Mouse (Mus musculus) gastrocnemius, postnatal 25 days (tissue): Measurements from ENCODE around the gene Gtf2a1. TPM values are rescaled to one million over a fixed set of nuclear protein-coding genes. Genes with fewer than 3 reads are reported as not detected.
"Not testable (repeated sequence)": the region's sequence is repeated elsewhere in the genome, so short reads cannot be mapped to it uniquely, and the experiment has no call there.

ENCODE experiments used
- DNase-seq: peaks from one replicate; pipeline ENCODE4 v3.0.0; 2022
- total RNA-seq, 2 experiments: library from RNA; stranded (reverse); gene quantifications; 1 replicate in 1 of 2; 2 replicates in 1 of 2; pipeline ENCODE4 v1.2.3; 2021

Gene Gtf2a1
- total RNA-seq, 2 experiments from 2014 or later, result 19.4 to 22.7 TPM

- DNase-seq, result no peak
Measured at GRCm38 (mm10) chr12:91581204-91582070, 8.8 kb downstream of the Gtf2a1 start.

GRCm38 (mm10) chr12:91579665-91580064 is 10.6 kb downstream of the Gtf2a1 start:
- DNase-seq, result no peak

DNA sequence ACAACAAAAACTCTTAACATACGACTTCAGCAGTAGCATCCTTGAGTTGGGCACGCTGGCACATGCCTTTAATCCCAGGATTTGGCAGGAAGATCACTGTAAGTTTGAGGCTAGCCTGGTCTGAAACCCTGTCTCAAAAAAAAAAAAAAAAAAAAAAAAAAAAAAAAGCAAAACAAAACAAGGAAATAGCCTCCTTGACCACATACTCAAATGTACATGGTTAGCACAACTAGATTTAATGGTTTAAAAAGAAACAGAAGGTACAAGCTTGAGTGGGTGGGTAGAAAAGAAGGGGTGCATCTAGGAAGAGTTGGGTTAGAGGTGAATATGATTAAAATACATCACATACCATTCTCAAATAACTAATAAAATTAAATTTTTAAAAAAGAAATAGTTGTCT is 18.6 kb downstream of the Gtf2a1 start:
- DNase-seq, result no peak

- DNase-seq, result no peak
Measured at GRCm38 (mm10) chr12:91569255-91569654, 21.0 kb downstream of the Gtf2a1 start.

DNA sequence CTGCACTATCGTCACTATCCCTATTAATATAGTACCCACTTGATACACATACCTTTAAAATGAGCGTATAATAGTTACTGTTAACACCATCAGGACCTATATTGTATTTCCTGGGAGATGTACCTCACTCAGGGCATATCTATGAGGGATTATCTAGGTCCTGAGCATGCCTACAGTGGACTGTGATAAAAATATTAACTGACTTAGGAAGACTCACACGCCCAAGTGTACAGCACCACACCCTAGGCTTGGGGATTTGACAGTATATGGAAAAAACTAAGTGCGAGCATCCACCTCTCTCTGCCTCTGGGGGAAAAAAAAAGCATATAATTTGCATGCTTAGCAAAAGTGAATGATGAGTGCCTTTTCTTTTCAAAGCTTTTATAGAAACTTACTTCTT is 23.1 kb downstream of the Gtf2a1 start:
- DNase-seq, result no peak

GRCm38 (mm10) chr12:91558152-91558551 is 32.1 kb downstream of the Gtf2a1 start:
- DNase-seq, result not testable (repeated sequence)

DNA sequence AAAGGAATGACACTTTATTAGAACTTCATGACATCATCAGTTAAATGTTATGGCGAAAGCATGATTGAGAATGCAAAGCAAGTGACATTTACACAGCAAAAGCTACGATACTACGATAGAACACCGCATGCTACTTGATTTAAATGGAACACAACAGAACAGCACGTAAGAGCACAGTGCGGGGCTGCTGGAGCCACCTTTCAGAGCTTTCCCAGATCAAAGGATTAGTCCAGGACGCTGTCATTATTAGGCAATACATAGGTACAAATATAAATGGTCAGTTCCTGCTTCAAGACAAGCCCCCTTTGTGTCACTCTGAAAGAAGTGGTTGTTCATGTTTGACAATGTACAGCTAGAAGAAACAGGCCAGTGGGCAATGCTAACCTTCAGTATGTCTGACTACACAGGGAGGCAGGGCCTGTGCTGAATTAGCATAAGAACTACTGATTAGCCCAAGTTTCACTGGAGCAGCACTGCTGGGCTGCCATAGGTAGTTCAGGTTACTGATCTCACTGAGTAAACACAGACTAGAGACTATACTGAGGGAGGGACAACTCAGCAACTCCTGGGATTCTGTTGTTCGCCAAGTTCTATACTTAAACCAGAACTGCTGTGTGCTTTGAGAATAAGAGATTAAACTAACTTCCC is 32.8 kb downstream of the Gtf2a1 start:
- not testable (repeated sequence) for DNase-seq

DNA sequence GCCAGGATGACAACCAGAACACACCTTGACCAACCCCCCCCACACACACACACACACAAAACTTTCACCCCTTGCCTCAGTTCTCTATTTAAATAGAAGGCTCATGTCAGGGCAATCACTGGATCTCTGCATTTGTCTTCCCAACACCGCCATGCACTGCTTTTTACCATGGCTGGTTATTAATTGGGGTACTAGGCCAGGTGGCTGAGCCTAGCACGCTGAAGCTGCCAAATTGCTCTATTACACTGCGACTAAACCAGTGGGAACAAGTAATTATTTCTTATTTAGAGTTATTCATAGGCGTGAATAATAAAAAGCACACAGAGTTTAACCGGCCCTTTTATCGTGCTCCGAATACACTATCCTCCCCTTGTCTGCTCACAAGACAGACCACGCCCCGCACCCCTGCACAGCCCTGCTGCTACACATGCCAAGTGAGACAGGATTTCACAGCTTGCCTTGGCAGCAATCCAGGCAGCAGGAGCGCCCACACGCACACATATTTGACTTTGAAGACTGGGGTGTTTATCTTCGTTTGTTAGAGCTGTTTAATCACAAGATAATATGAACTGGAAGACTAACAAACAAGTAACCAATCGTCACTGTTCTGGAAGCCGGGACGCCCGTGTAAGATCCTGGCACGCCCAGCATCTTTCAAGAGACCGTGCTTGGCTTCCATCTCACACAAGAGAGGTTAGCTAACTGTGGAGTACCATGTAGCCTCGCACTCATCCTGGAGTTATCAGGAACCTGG is 38.3 kb downstream of the Gtf2a1 start:
- DNase-seq, result no peak

DNA sequence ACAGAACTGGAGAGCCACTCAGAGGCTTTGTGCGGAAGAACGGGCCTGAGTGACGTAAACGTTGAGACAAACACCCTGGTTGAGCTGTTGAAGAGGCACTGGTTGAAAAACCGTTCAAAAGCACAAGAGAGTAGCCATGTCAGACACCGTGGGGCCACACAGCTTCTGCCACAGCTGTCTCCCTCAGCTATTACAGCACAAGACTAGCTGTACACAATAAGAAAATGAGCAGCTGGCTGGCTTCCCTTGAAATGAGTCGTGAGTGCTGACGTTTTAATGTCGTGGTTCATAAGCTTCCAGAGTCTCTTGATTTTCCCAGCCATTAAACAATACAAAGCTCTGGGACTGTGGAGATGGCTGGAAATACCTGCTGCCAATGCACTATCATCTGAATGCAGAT is 40.8 kb downstream of the Gtf2a1 start:
- DNase-seq, result no peak

DNA sequence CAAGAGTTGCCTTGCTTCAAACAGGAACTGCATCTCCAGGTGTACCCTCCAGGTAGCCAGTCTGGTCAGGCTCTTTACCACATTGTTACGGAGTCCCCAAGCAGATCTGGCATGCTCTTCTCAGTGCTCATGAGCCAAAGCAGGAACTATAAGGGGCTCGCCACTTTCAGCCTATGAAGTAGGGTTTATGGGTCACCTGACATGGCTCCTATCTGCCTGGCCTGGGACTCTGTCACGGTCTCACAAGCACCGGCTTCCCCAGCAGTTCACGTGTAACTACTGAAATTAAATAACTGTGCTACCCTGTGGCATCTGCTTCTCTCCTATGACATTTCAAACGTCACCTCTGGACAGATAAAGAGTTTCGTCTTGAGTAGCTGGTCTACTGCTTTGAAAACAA is 50.1 kb downstream of the Gtf2a1 start:
- no peak for DNase-seq

GRCm38 (mm10) chr12:91534514-91534913 is 55.8 kb downstream of the Gtf2a1 start:
- DNase-seq, result no peak

DNA sequence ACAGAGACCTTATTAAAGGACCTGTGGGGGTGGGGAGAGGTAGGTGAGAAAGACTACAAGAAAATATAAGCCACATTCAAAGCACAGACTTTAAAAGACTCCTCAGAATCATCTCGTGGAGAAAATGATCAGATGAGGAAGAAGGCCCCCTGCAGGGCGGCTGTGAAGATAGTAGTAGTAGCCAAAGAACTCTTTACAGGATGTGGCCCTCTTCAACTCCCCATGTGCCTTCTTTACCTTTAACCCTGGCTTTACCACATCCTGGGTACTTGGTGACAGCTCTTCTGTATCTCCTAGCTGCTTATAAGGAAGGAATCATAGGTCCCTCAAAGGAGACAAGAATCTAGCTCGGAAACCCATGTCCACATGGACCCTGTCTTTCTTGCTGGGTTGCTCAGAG is 66.7 kb downstream of the Gtf2a1 start:
- no peak for DNase-seq

GRCm38 (mm10) chr12:91517808-91518207 is 72.5 kb downstream of the Gtf2a1 start:
- DNase-seq, result no peak

GRCm38 (mm10) chr12:91513980-91514379 is 76.3 kb downstream of the Gtf2a1 start:
- DNase-seq, result no peak

- DNase-seq, result no peak
Measured at GRCm38 (mm10) chr12:91511766-91512165, 78.5 kb downstream of the Gtf2a1 start.

Other genes with a start within 250 kb of the Gtf2a1 start
- under 1 TPM; 0.69 to 0.80 TPM for gene Cep128, start 206.1 kb downstream of the Gtf2a1 start, total RNA-seq
- gene Tshr, start 205.9 kb downstream of the Gtf2a1 start, total RNA-seq, result 1 to 10 TPM in 1 of 2 experiments, under 1 TPM in 1; 0.36 to 2.1 TPM
- gene Ston2, start 197.9 kb upstream of the Gtf2a1 start, total RNA-seq, result 10 to 100 TPM; 37.9 to 46.2 TPM